19 mouse cellular contexts compared by ENCODE assay signal in the genomic region with DNA sequence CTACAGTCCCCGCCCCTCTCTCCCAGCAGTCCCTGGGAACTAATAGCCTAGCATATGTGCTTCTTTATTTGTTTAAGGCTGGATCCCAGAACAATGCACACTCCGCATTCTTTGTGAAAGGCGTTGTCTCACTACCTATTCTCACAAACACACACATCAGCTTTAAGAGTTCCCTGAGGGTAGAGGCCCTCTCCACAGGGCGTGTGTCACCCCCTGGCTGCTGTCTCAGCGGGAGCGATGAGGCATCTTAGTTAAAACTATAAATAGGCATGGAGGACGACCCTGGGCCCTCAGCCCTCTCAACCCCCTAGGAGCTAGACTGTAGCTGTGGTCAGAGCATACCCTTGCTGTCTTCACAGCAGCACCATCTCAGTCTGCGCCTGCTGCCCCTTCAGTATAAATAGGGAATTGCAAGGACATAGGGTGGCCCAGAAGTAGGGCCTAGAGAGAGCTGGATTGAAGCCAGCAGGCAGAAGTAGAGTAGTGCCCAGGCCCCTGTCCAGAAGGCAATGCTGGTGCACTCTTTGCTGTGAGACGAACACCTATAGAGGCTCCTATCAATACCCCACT.
DNase-seq lines count a peak whose midpoint lies in the region; ATAC-seq and TF ChIP-seq lines count a peak whose summit lies in the region.
"Had no signal": no experiment of that assay in that cellular context is flagged by ENCODE, and none has a peak within 500 bp of the region (broad histone marks: within the 10 kb centered on the region; RNA-seq: fewer than 3 reads in every experiment).

No protein-coding gene starts in this region.

- TF ChIP-seq POLR2A in cortical plate, adult 2 months (IDR thresholded peaks at IDR 0.05; ENCODE audit: extremely low read depth, insufficient read depth, low read length): no peak

- no peaks in the 10 kb centered on the region for H3K4me1 ChIP-seq in forebrain, embryonic 14.5 days (ENCODE audit: control insufficient read depth, insufficient read depth, low read length)
- H3K4me1 ChIP-seq in forebrain, embryonic 15.5 days: peaks cover 16% of the 10 kb centered on the region
- no peaks in the 10 kb centered on the region for H3K4me1 ChIP-seq in lung, embryonic 15.5 days
- H3K4me1 ChIP-seq in cortical plate, adult 2 months (ENCODE audit: control insufficient read depth, insufficient read depth, low read length): peaks cover 6% of the 10 kb centered on the region
- H3K4me1 ChIP-seq: limb, embryonic 15.5 days; stomach, embryonic 15.5 days had no signal

- H3K4me3 ChIP-seq in forebrain, embryonic 14.5 days (ENCODE audit: low read depth, low read length): no peak overlapping the region
- H3K4me3 ChIP-seq in forebrain, embryonic 15.5 days: no peak overlapping the region
- H3K4me3 ChIP-seq in lung, embryonic 15.5 days: no peak overlapping the region
- no peak overlapping the region for H3K4me3 ChIP-seq in cortical plate, adult 2 months (ENCODE audit: insufficient read depth, low read length)
- H3K4me3 ChIP-seq: heart, embryonic 10.5 days; limb, embryonic 15.5 days; midbrain, embryonic 13.5 days; neural tube, embryonic 12.5 days; stomach, embryonic 15.5 days had no signal

- 0 out of 2 replicates have a peak, but pooled peaks have one; percentile 17 for TF ChIP-seq CTCF in cortical plate, adult 2 months (IDR thresholded peaks at IDR 0.05; ENCODE audit: extremely low read depth, insufficient read depth, low read length)

- WGBS in forebrain, embryonic 14.5 days: 67% methylated on average over 9 of the region's 9 CpGs
- 67% methylated on average over 9 of the region's 9 CpGs for WGBS in forebrain, embryonic 15.5 days
- WGBS in lung, embryonic 15.5 days: 67% methylated on average over 9 of the region's 9 CpGs

- no peak overlapping the region for H3K9ac ChIP-seq in forebrain, embryonic 14.5 days (ENCODE audit: low read length)
- no peak overlapping the region for H3K9ac ChIP-seq in forebrain, embryonic 15.5 days (replicated peaks)
- no peak overlapping the region for H3K9ac ChIP-seq in lung, embryonic 15.5 days
- H3K9ac ChIP-seq: limb, embryonic 15.5 days; midbrain, embryonic 13.5 days; neural tube, embryonic 12.5 days; stomach, embryonic 15.5 days had no signal

- peak; percentile 18; the same call in 1 of the 2 replicates for ATAC-seq in forebrain, embryonic 14.5 days
- no peak for ATAC-seq in forebrain, embryonic 15.5 days (replicated peaks)
- ATAC-seq in lung, embryonic 15.5 days (ENCODE audit: borderline replicate concordance, extremely low read depth, low FRiP score, low TSS enrichment): peak; percentile 23; the same call in 1 of the 2 replicates
- ATAC-seq: midbrain, embryonic 13.5 days had no signal

- no peak overlapping the region for H3K4me2 ChIP-seq in forebrain, embryonic 14.5 days (ENCODE audit: low read length)
- no peak overlapping the region for H3K4me2 ChIP-seq in forebrain, embryonic 15.5 days (replicated peaks)
- no peak overlapping the region for H3K4me2 ChIP-seq in lung, embryonic 15.5 days
- H3K4me2 ChIP-seq: limb, embryonic 15.5 days; midbrain, embryonic 13.5 days; neural tube, embryonic 12.5 days; stomach, embryonic 15.5 days had no signal

- no peaks in the 10 kb centered on the region for H3K27me3 ChIP-seq in forebrain, embryonic 14.5 days (replicated peaks; ENCODE audit: control insufficient read depth, insufficient read depth, low read length)
- no peaks in the 10 kb centered on the region for H3K27me3 ChIP-seq in forebrain, embryonic 15.5 days
- H3K27me3 ChIP-seq in lung, embryonic 15.5 days: no peaks in the 10 kb centered on the region
- H3K27me3 ChIP-seq: limb, embryonic 15.5 days; midbrain, embryonic 13.5 days; neural tube, embryonic 12.5 days; stomach, embryonic 15.5 days had no signal

- peak; percentile 13 for DNase-seq in forebrain, embryonic 14.5 days (ENCODE audit: low spot score)
- no peak for DNase-seq in lung, postnatal 25 days (ENCODE audit: low spot score)
- peak; percentile 46 for DNase-seq in retina, postnatal 1 day
- no peak for DNase-seq in gastrocnemius, postnatal 4 days (ENCODE audit: low spot score in 2 of 2)
- DNase-seq in right cerebral cortex, adult 18-20 months: no peak
- DNase-seq: adrenal gland, adult 8-10 months; gastrocnemius, postnatal 10 days; kidney, postnatal 25 days; layer of hippocampus, postnatal 36 days; lung, postnatal 10 days; thymus, postnatal 25 days had no signal

- no peaks in the 10 kb centered on the region for H3K9me3 ChIP-seq in forebrain, embryonic 14.5 days (replicated peaks; ENCODE audit: control insufficient read depth, low read length)
- H3K9me3 ChIP-seq in forebrain, embryonic 15.5 days: no peaks in the 10 kb centered on the region
- H3K9me3 ChIP-seq in lung, embryonic 15.5 days: no peaks in the 10 kb centered on the region
- H3K9me3 ChIP-seq: heart, embryonic 10.5 days; limb, embryonic 15.5 days; midbrain, embryonic 13.5 days; neural tube, embryonic 12.5 days; stomach, embryonic 15.5 days had no signal

- H3K36me3 ChIP-seq in forebrain, embryonic 14.5 days (ENCODE audit: control insufficient read depth, insufficient read depth, low read length): no peaks in the 10 kb centered on the region
- no peaks in the 10 kb centered on the region for H3K36me3 ChIP-seq in forebrain, embryonic 15.5 days
- no peaks in the 10 kb centered on the region for H3K36me3 ChIP-seq in lung, embryonic 15.5 days
- H3K36me3 ChIP-seq: heart, embryonic 10.5 days; limb, embryonic 15.5 days; midbrain, embryonic 13.5 days; neural tube, embryonic 12.5 days; stomach, embryonic 15.5 days had no signal

- no peak overlapping the region for H3K27ac ChIP-seq in forebrain, embryonic 14.5 days (ENCODE audit: low read depth, low read length)
- no peak overlapping the region for H3K27ac ChIP-seq in forebrain, embryonic 15.5 days (replicated peaks)
- H3K27ac ChIP-seq in lung, embryonic 15.5 days: no peak overlapping the region
- H3K27ac ChIP-seq in cortical plate, adult 2 months (ENCODE audit: insufficient read depth, low read length): no peak overlapping the region
- H3K27ac ChIP-seq: heart, embryonic 10.5 days; limb, embryonic 15.5 days; midbrain, embryonic 13.5 days; neural tube, embryonic 12.5 days; stomach, embryonic 15.5 days had no signal

Comparison
In these comparisons a context has a peak if more than half of its experiments do, and no peak if none do; other contexts are left out.
1. DNase-seq: peak in forebrain, embryonic 14.5 days (single experiment) and retina, postnatal 1 day (single experiment); none in lung, postnatal 25 days (single experiment), gastrocnemius, postnatal 4 days (0 of 2) and right cerebral cortex, adult 18-20 months (single experiment).